Mouse (Mus musculus): ENCODE data around the gene Pglyrp2.

- no peak for TF ChIP-seq POLR2A (IDR thresholded peaks at IDR 0.05; ENCODE audit: control insufficient read depth, low read depth, low read length)
- no peak for TF ChIP-seq CTCF (IDR thresholded peaks at IDR 0.05; ENCODE audit: control insufficient read depth, insufficient read depth, insufficient replicate concordance, low read depth, low read length)
Measured at GRCm38 (mm10) chr17:32434324-32434723, 10.4 kb upstream of the Pglyrp2 start.
